Mouse (Mus musculus): Measurements from ENCODE around the gene Cul1.
A peak's percentile ranks its signal among the peaks of the same experiment; 100 is the strongest.
"Not testable (repeated sequence)": the region's sequence is repeated elsewhere in the genome, so short reads cannot be mapped to it uniquely, and the experiment has no call there.

Cul1 gene

DNA sequence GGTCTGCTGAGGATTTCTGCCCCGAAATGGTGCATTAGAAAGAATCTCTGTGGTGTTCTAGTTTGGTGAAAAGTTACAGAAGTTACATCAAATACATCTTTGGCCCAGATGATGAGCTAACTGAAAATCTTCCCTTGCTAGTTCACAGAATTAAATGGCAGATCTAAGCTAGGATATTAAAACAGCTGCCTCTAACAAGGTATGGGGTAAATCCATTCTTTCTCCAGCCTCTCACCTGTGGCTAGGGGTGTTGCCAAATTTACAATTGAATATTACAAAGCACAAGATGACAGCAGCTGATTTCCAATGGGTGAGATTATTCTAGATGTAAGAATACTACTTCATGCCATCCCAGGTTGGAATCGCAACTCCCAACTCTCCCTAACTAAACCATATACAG is at the start of gene Cul1:
TSS of gene Cul1 (plus strand) at position 301 of the 400 bp plus-strand sequence.
- no peak for DNase-seq (ENCODE audit: low read depth, low spot score)

DNA sequence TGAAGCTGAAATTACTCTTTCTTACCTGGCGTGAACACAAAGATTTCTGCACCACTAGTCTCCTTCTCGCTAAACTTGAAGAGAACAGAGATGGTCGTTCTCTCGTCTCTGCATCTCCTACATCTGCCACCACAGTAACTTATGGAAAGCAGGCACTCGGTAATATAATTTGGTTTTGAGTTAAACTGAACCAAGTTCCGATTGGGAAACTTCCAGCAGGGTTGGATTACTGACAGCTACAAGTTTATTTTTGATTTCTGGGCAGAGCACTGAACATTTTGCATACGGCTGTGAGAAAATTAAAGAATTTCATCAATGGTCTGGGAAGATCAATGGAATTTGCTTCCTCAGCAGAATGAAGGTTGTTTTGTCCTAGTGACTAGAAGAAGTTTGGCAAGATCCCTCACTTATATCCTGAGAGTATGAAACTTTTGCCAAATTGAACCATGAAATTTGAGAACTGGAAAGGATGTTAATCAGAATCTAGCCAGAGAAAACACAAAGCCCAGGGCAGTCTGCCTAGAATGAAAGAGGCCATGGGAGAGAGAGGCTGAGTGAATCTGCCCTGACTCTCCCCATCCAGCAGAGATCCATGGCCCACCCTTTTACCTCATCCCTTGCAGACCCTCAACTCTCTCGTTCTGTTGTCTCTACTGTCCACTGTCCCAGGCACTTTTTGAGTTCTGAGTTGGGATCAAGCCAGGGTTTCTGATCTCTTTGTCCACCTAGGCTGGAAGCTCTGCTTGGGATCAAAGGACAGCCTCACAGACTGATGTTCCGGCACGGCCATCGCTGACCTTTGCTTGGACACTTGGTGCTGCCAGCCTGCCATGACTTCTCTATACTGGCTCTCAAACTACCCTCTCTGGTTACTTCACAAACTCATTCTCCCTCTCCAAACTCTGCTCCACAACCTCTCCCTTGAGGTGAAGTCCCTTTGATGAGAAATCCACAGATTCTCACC is 48.5 kb upstream of the Cul1 start:
- DNase-seq (ENCODE audit: low read depth, low spot score), result no peak

DNA sequence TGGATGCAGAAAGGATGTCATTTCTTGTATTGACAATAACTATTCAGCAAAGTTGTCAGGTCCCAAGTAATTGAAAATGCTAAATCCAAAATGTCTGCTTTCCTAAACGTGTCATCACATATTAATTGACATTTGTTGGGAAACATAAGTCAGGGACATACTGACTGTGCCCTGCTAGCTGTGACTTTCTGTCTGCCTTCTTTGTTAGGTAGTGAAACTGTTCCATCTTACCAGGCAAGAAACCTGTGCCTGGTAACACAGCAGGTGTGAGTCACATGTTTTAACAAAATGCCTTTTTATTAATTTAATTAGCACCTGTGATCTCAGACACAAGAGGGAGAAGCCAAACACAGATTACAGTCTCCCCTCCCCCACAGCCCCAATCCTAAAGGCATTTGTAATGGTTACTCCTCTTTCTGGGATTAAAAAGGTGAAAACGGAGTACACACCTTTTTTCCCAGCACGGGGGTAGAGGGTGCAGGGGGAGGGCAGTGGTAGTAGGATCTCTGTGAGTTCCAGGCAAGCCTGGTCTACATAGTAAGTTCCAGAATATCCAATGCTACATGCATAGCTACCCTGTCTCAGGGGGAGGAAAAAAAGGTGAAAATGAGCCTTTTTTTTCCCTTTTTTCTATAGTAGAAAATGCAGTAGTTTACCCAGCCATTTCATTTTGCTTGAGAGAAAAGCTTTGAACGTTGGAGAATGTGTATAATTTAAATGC is 40.2 kb upstream of the Cul1 start:
- DNase-seq (ENCODE audit: low read depth, low spot score), result no peak

DNA sequence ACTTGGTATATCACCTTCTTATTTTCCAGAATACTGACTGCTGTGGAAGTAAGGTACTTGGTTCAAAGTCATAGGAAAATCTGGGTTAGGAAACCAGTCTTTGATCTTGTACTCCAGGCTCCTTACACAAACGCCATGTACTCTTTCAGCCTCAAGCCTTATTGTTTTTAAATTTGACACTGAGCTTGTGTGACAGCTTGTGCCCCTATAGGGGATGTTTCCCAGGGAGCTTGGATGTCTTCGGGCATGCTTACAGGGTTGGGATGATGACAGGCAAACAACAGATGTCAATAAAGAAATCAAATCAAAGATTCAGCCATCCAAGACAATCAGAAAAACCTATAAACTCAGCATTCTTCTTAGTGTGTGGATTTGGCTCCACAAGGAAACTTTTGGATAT is 39.5 kb upstream of the Cul1 start:
- DNase-seq (ENCODE audit: low read depth, low spot score), result no peak

GRCm38 (mm10) chr6:47418691-47419090 is 34.5 kb upstream of the Cul1 start:
- DNase-seq (ENCODE audit: low read depth, low spot score), result no peak

DNA sequence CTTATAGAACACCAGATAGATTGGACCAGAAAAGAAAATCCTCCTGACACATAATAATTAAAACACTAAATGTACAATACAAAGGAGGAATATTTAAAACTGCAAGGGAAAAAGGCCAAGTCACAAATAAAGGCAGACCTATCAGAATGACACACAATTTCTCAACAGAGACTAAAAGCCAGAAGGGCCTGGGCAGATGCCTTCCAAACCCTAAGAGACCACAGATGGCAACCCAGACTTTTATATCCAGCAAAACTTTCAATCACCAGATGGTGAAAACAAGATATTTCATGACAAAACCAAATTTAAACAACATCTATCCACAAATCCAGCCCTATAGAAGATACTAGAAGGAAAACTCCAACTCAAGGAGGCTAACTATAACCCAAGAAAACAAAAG is 33.0 kb upstream of the Cul1 start:
- DNase-seq (ENCODE audit: low read depth, low spot score), result no peak

- no peak for DNase-seq (ENCODE audit: low read depth, low spot score)
Observed at GRCm38 (mm10) chr6:47421221-47421620, 32.0 kb upstream of the Cul1 start.

DNA sequence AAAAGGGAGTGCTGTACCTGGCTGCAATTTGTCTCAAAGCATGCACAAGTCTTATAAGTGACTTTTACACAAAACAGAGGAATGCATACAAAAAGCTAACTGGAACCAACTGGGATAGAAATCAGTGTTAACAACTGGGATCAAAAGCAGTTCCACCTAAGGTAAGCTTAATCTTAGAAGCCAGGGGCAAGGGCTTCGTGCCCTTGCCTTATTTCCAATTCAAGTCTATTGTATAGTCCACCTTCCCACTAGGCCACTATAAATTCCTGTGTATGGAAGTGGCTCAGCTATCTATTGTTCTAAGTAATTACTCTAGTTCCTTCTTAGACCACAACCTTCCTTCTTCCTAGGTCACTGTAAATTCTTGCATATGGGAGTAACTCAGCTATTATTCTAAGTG is 27.1 kb upstream of the Cul1 start:
- peak; percentile 17 for DNase-seq (ENCODE audit: low read depth, low spot score)

GRCm38 (mm10) chr6:47426556-47426955 is 26.6 kb upstream of the Cul1 start:
- DNase-seq (ENCODE audit: low read depth, low spot score), result not testable (repeated sequence)

GRCm38 (mm10) chr6:47432795-47433194 is 20.4 kb upstream of the Cul1 start:
- DNase-seq (ENCODE audit: low read depth, low spot score), result not testable (repeated sequence)

DNA sequence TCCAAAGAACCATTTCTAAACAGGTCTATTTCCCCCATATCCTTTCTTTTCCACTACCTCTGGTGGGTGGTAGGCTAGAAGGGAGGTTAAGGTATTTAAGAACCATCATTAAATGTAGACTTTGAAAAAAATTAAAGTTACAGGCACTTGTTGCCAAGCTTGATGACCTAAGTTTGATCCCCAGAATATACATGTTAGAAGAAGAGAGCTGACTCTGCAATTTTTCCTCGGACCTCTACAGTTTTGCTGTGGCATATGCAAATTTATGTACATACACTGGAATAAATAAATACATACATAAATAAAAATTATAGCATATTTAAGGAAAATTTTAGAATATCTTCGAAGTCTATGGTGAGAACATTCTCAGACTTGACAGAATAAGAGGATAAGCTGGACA is 13.1 kb upstream of the Cul1 start:
- DNase-seq (ENCODE audit: low read depth, low spot score), result no peak

DNA sequence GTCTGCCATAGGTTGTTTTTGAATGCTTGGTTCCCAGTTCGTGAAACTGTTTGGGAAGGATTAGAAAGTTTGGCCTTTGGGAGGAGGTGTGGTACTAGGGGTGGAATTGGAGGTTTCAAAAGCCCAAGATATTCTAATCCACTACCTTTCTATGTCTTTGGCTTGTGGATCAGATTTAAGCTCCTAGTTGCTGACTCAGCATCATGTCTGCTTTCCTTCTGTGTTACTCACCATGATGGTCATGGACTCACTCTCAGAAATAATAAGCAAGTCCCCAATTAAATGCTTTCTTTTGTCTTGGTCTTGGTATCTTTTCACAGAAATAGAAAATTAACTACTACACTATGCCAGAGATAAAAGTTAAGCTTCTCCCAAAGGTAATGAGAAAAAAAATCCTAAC is 5.5 kb upstream of the Cul1 start:
- no peak for DNase-seq (ENCODE audit: low read depth, low spot score)

- peak; percentile 75 for DNase-seq (ENCODE audit: low read depth, low spot score)
Observed at GRCm38 (mm10) chr6:47453522-47454130, 428 bp downstream of the Cul1 start.

DNA sequence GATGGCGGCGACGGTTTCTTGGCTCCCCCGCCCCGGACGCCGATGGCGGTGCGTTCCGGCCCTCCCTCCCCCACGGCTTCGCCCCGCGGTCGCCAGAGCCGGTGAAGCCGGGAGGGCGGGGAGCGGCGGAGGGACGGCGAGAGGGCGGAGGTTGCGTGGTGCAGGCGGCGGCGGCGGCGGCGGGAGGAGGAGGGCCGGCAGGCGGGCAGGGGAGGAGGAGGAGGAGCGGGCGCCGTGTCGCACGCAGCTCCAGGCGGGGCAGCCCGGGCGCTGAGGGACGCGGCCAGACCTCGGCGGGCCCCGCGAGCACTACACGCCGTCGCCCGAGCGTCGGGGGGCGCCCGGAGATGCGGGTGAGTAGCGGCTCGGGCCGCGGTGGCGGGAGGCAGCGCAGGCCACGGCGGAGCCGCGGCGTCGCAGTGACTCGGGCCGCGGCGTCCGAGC is 955 bp downstream of the Cul1 start:
- DNase-seq (ENCODE audit: low read depth, low spot score), result peak; percentile 38

DNA sequence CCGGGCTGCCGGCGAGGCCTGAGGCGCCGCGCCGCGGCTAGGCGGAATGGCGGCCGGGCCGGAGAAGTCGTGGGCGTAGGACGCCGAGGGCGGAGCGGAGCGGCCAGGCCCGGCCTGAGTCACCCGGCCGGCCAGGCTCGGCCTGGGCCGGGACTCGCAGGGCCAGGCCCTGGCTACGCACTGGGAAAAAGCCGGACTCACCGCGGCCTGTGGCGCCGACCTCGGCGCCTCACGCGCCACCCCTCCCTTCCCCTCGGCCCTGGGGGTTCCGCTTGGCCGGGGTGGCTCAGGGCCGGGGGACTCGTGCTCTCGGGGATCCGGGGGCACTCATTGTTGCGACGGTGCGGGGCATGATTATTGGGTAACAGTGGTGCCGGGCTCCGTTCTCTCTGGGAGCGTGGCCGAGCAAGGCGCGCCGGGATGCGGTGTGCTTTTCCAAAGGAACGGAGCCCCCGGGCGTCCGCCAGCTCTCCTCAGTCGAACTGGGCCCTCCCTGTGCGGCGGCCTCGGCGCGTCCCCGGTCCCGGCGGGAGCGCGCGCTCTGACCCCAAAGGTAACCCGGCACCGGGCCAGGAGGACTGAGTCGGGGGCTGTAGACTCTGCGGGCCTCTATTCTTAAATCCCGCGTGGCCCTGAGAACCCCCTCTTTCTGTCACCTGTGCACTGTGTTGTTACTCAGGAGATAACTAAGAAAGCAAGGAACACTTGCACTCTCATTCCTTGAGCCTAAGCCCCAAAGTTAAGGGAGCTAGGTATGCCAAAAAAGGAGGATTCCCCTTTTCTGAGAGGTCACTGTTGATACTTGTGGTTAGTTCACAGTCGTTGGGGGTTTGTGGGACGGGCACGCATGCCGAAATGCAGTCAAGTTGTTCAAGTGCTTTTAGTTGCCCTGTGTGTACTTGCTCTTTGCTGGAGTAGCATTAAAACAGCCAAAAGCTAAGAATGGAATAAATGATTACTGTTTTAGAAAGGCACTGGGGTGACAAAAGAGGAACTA is 1.7 kb downstream of the Cul1 start:
- peak; percentile 66 for DNase-seq (ENCODE audit: low read depth, low spot score)

DNA sequence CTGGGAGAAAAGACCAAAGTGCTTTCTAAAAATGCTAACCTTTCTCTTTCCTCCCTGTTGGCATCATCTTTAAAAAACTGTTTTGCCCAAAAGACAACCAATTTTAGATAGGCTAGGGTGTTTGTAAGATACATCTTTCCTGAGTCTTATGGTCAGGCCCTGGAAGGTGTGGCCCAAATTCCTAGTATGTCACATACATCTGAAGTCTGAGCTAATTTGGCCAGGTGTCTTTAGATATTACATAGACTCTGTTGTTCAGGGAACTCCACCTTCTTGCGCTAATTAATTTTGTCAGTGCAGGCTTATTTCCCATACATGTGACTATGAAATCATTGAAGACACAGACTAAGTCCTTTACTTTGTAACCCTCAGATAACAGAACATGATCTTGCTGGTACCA is 2.6 kb downstream of the Cul1 start:
- DNase-seq (ENCODE audit: low read depth, low spot score), result no peak

- no peak for DNase-seq (ENCODE audit: low read depth, low spot score)
Observed at GRCm38 (mm10) chr6:47456853-47457252, 3.7 kb downstream of the Cul1 start.

GRCm38 (mm10) chr6:47465400-47465799 is 12.2 kb downstream of the Cul1 start:
- no peak for DNase-seq (ENCODE audit: low read depth, low spot score)

DNA sequence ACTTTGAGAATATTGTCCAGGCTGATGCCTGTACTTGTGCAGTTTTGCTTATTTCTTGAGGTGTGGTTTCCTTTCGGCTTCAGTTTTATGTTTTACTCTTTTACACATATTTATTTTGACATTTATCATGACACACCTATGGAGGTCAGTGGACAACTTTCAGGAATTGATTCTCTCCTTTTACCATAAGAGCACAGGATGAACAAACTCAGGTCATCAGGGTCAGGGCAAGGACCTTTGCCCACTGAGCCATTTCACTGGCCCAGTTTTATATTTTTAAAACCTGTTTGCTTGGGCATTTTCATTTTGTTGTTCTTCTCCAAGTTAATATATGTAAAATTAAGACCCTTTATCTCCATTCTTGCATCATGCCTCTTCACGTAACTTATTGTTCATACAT is 13.3 kb downstream of the Cul1 start:
- DNase-seq (ENCODE audit: low read depth, low spot score), result no peak

GRCm38 (mm10) chr6:47467058-47467457 is 13.9 kb downstream of the Cul1 start:
- no peak for DNase-seq (ENCODE audit: low read depth, low spot score)

DNA sequence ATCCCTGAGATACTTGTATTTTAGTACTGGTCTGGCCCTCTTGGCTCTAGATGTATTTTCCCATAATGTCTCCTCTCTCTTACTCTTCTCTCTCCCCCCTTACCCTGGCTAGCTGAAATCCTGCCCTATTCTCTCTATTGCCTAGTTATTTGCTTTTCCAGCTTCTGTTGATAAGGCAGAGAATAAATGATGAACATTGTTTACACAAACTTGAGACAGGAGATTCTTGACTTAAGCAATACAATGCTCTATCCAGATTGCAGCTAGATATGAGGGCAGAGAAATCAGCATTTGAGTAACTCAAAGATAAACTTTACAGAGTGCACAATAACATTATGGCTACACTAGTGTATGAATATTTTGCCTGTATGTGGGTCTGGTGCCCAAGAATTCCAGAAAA is 16.6 kb downstream of the Cul1 start:
- no peak for DNase-seq (ENCODE audit: low read depth, low spot score)
